Mouse (Mus musculus) right cerebral cortex, postnatal 14 days (tissue): Measurements from ENCODE around the gene Bbof1.
A peak's percentile ranks its signal among the peaks of the same experiment; 100 is the strongest.

ENCODE experiments used
- DNase-seq: peaks from one replicate; pipeline ENCODE4 v3.0.0; 2022

Gene Bbof1

DNA sequence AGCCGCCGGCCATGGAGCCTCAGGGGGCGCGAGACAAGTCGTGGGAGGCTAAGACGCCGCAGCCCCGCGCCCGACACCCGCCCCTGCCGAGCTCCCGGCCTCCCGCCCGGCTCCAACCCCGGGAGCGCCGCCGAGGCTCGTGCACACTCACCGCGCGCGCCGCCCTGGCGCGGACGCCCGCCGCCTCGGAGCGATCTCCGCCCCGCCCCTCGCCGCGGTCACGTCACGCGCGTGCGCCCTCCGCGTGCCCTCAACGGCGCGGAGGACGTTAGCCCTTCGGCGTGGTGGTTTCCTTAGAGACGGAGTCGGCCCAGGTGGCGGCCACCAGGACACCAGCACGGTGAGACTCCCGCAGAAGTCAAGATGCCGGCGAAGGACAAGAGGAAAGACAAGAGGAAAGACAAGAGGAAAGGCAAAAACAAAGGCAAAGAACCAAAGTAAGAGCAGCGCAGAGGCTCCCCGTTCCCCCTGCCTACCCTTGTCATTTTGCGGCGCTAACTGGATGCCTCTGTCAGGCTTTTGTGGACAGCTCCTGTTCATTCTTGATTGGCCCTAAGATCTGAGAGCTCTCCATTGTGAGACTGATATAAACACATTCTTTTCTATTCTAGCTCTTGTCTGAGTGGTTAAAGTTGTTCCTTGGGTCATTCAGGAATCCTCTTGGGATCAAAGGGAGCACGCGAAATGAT, at the start of gene Bbof1, which contains the start of gene Entpd5:
Gene Bbof1 (plus strand): TSS at position 253 of the 689 bp plus-strand sequence.
Gene Entpd5 (minus strand): TSS at position 211 of the 689 bp plus-strand sequence.
- DNase-seq: peak; percentile 90

- peak; percentile 95 for DNase-seq
These were observed 47.0 kb upstream of the Bbof1 start, which contains the start of the genes Coq6 and Fam161b for GRCm38 (mm10) chr12:84361555-84362489. Gene Coq6, plus strand, starts transcription at chr12:84361657. Gene Fam161b, minus strand, starts transcription at chr12:84361833.

GRCm38 (mm10) chr12:84362872-84363271, 46.0 kb upstream of the Bbof1 start:
- DNase-seq: no peak

GRCm38 (mm10) chr12:84364291-84364690, 44.6 kb upstream of the Bbof1 start:
- DNase-seq: no peak

- no peak for DNase-seq
These were observed 43.7 kb upstream of the Bbof1 start for GRCm38 (mm10) chr12:84365137-84365536.

DNA sequence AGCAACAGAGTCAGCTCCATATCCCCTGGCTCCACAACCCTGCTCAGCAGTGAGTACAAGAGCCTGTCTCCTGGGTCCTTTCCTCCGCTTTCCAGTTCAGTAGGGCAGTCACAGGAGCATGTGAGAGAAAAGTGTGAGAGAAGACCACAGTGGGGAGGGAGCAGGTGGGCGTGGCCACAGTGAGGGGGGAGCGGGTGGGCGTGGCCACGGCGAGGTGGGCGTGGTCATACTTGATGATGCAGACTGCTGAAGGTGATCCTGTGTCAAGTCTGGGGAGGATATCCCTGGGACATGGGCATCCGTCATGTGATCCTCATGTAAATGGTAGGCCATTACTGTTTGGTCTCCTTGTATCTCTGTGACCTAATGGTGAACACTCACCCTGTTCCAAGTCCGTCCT, 41.9 kb upstream of the Bbof1 start:
- no peak for DNase-seq

- DNase-seq: no peak
These were observed 37.2 kb upstream of the Bbof1 start for GRCm38 (mm10) chr12:84371647-84372046.

GRCm38 (mm10) chr12:84373831-84374481, 34.9 kb upstream of the Bbof1 start:
- no peak for DNase-seq

DNA sequence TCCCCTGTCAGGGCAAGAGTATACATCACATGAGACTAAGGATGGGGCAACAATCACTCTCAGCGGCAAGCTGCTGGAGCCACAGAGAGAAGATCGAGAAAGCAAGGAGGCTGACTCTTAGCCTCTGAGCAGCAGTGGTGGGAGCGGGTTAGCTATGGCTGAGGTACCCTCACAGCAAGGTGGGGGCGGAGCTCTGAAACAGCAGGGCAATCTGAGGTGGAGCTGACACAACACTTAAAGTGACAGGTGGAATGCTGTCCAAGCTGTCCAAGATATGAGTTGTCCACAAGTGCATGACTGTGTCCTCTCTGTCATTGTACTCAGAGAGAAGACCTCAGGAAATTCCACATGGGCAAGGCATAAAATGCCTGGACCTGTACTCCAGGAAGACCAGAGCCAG, 26.5 kb upstream of the Bbof1 start:
- no peak for DNase-seq

GRCm38 (mm10) chr12:84384644-84385081, 24.2 kb upstream of the Bbof1 start:
- DNase-seq: peak; percentile 21

DNA sequence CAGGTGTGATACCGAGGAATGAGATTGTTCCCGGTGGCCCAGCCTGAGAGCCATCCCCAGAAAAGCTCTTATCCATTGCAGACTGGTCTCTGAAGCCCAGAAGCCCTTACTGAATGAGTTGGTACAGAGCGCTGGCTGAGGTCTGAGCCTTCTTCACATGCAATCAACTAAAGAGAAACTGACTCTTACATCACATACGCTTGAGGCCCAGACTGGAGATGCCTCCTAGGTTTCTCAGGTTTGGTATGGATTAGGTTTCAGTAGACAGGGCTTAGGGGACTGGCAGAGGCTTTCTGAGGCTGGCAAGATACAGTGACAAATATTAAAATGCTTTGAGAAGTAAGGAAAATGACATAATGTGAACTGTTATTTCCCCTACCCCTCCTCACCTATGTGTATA, 23.5 kb upstream of the Bbof1 start:
- DNase-seq: no peak

- DNase-seq: no peak
These were observed 20.8 kb upstream of the Bbof1 start for GRCm38 (mm10) chr12:84388097-84388496.

GRCm38 (mm10) chr12:84388774-84389400, 20.0 kb upstream of the Bbof1 start:
- DNase-seq: no peak

DNA sequence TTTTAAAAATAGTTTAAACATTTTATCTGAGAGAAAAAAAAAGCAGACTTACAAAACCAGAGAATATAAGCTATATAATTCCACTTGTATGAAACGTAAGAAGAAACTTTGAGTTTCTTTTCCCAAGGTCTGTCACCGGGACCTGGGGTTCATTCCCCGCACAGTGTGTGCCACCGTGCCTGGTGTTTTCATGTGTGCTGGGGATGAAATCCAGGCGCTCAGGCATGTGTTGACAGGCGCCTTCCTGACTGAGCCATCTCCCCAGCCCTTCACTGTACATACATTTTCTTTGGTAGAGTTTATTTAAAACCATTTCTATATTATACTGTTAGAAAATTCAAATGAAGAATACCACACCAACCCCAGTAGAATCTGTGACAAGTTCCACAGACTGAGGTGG, 18.5 kb upstream of the Bbof1 start:
- DNase-seq: no peak

DNA sequence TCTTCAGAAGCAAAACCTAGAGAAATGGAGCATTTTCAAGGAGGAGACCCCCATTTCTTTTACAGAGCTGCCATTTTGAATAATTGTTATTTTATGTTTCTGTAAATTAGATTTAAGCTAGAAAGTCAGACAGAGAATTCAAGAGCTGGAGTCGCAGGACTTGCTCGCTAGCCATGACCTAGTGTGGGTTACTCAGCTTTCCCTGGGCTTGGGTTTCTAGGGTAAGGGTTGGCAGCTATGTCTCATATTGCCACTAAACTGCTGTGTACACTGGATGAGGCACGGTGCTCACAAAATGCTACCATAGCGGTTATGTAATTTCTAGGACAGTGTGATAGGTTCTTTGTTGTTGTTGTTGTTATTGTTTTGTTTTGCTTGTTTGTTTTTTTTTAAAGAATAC, 16.2 kb upstream of the Bbof1 start:
- DNase-seq: no peak

GRCm38 (mm10) chr12:84393847-84394246, 15.0 kb upstream of the Bbof1 start:
- no peak for DNase-seq

- no peak for DNase-seq
These were observed 11.8 kb upstream of the Bbof1 start for GRCm38 (mm10) chr12:84396947-84397679.

DNA sequence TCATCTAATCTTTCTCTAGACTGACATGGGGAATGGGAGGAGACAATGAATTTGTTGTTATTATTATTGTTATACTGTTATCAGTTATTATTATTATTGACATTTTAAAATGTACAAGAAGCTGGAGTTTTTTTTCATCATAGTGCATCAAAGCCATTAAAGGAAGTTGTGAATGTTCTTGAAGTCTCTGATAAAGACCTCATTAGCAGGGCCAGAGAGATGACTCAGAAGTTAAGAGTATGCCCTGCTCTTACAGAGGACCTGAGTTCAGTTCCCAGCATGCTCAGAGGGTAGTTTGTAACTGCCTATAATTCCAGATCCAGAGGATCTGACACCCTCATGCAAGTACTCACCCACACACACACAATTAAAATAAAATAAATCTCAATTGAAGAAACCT, 11.2 kb upstream of the Bbof1 start:
- DNase-seq: no peak

DNA sequence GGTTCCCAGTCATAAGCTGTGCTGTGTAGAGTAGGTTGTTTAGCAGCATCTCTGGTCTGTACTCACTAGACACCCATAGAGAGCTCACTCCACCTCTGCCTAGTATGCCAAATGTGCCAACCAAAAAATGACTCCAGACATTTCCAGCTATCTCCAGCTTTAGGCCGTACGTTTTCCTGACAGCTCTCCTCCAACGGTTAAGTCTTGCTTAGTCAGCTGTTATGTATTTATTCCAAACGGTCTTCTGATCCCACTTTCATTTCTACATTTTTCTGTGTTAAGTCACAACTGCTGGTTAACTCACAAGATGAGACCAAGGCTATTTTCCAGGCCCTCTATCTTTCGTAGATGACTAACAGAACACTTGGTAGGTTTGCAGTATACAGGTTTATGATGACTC, 10.2 kb upstream of the Bbof1 start:
- DNase-seq: no peak

DNA sequence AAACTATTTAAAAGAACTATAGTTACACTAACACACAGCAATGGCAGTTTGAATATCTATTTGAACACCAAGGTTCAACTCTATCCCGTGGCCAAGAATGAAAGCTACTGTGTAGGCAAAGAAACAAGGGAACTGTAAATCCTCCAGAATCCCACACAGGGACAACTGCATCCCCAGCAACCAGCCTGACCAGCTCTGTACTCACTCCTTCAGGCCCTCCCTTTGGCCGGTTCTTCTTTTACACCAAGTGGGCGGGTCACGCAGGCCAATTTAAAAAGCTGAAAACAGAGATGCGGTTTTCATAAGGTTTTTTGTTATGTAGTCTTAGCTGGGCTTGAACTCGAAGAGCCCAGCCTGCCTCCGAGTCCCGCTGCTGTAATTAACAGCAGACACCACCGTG, 9.7 kb upstream of the Bbof1 start:
- DNase-seq: no peak

DNA sequence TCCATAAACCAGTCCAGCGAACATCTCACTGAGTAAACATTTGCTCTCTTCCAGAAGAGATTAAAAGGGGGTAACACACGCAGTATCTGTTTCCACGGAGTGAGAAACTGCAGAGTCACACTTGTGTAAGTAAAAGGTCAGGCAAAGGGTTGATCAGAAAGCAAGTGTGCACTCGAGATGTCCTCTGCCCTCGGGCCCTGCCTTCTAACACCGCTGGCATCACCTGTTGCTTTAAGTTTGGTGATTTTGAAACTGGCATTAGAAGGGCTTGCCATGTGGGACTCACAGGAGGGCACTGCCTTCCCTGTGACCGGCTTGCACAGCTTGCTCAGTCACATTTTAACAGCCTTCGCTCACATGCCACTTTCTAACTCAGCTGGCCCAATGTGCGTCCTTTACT, 9.2 kb upstream of the Bbof1 start:
- DNase-seq: no peak

DNA sequence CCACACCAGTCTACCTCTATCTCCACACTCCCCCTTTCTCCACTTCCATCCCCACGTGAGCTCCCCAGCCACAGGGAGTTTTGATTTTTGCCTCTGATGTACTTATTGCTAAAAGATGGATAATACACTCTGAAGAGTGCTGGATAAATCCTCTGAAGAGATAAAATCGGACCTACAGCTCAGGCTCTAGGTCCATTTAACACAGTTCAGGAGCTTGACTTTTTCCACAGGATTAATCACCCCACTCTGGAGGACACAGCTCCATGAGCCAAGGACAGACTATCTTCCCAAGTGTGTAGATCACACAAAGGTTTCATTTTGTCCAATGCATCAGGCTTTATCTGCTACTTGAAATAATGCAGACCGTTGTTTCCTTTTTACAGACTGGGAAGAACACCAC, 8.8 kb upstream of the Bbof1 start:
- no peak for DNase-seq
